Mouse (Mus musculus): ENCODE measurements around the gene Duox1. TPM values are rescaled to one million over a fixed set of nuclear protein-coding genes. Genes with fewer than 3 reads are reported as not detected.

Duox1 gene
- total and polyA plus RNA-seq, 2 experiments from 2014 or later, result 0.08 TPM; not detected in 1

GRCm38 (mm10) chr2:122347257-122347656 lies 31.8 kb downstream of the Duox1 start:
- DNase-seq (no peak), ATAC-seq (no peak)
- Histone ChIP-seq H3K9me3 (ENCODE audit: low read length) (no peaks in the 10 kb centered on the region), H3K4me3 (ENCODE audit: low read depth, low read length) (no peak overlapping the region), H3K4me1 (ENCODE audit: insufficient read depth) (peaks cover 21% of the 10 kb centered on the region), H3K36me3 (ENCODE audit: insufficient read depth) (no peaks in the 10 kb centered on the region), H3K27ac (ENCODE audit: low read depth, low read length) (no peak overlapping the region), H3K27me3 (ENCODE audit: insufficient read depth, low read length) (no peaks in the 10 kb centered on the region), H3K4me2 (ENCODE audit: low read depth) (no peak overlapping the region), H3K9ac (no peak overlapping the region)
- WGBS, result 91% methylated on average over 3 of the region's 3 CpGs
- no peak for TF ChIP-seq CTCF (IDR thresholded peaks at IDR 0.05; ENCODE audit: low read depth)

- Histone ChIP-seq H3K9me3 (ENCODE audit: low read length) (no peaks in the 10 kb centered on the region), H3K4me2 (ENCODE audit: low read depth) (peak overlapping the region; percentile 68), H3K9ac (peak overlapping the region; percentile 96), H3K36me3 (ENCODE audit: insufficient read depth) (peaks cover 2% of the 10 kb centered on the region; the same call in 1 of the 2 replicates), H3K27me3 (ENCODE audit: insufficient read depth, low read length) (no peaks in the 10 kb centered on the region), H3K27ac (ENCODE audit: low read depth, low read length) (peak overlapping the region; percentile 99), H3K4me3 (ENCODE audit: low read depth, low read length) (peak overlapping the region; percentile 52), H3K4me1 (ENCODE audit: insufficient read depth) (peaks cover 22% of the 10 kb centered on the region)
- peak; percentile 90 for TF ChIP-seq CTCF (IDR thresholded peaks at IDR 0.05; ENCODE audit: low read depth)
- DNase-seq, result peak; percentile 95
- peak; percentile 85 for ATAC-seq
- WGBS, result 1% methylated on average over 63 of the region's 63 CpGs
Measured at GRCm38 (mm10) chr2:122348531-122349131, 33.2 kb downstream of the Duox1 start.

- H3K4me1 ChIP-seq (ENCODE audit: insufficient read depth), result peaks cover 22% of the 10 kb centered on the region
- H3K27me3 ChIP-seq (ENCODE audit: insufficient read depth, low read length), result no peaks in the 10 kb centered on the region
- peak; percentile 48 for ATAC-seq
- peak overlapping the region; percentile 52 for H3K4me3 ChIP-seq (ENCODE audit: low read depth, low read length)
- peak overlapping the region; percentile 68 for H3K4me2 ChIP-seq (ENCODE audit: low read depth)
- H3K9me3 ChIP-seq (ENCODE audit: low read length), result no peaks in the 10 kb centered on the region
- peak overlapping the region; percentile 99 for H3K27ac ChIP-seq (ENCODE audit: low read depth, low read length)
- TF ChIP-seq CTCF (IDR thresholded peaks at IDR 0.05; ENCODE audit: low read depth), result no peak
- peaks cover 8% of the 10 kb centered on the region; the same call in 1 of the 2 replicates for H3K36me3 ChIP-seq (ENCODE audit: insufficient read depth)
- WGBS, result 7% methylated on average over 14 of the region's 14 CpGs
- DNase-seq, result no peak
- peak overlapping the region; percentile 96 for H3K9ac ChIP-seq
Measured at GRCm38 (mm10) chr2:122349136-122349785, 33.8 kb downstream of the Duox1 start.

DNA sequence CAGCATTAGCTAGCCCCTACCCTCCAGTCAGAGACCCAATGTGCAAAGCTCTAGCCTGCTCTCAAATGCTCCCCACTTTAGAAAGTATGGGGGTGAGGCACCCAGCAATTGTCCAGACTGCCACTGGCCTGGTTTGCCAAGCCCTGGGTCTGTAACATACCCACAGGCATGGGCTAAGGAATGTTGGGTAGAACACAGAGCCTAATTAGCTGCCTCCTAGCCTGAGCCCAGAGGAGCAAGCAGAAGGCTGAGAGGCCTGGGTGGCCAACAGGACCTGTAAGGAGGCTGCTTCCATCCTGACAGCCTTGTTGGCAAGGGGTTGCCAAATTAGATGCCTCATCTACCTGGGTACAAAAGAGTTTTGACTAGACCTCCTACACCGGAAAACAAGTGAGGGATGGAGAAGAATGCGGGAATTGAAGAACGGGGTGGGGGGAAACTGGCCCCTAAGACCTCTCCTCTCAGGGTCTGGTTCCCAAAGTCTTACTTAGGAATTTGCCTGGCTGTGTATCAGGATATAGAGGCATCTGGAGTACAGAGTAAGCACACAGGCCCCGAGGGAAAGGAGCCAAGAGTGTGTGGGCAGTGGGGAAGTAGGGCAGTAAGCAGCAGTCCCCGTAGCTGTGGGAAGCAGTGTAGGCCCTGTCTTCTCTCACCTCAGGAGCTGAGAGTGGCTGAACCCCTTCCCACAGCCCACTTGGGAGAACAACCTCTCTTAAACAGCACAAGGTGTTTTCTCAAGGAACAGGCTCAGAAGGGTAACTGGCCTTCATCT lies 35.9 kb downstream of the Duox1 start:
- 13% methylated on average over 5 of the region's 5 CpGs for WGBS
- Histone ChIP-seq H3K9ac (no peak overlapping the region), H3K36me3 (ENCODE audit: insufficient read depth) (peaks cover 9% of the 10 kb centered on the region; the same call in 1 of the 2 replicates), H3K4me1 (ENCODE audit: insufficient read depth) (peaks cover 22% of the 10 kb centered on the region), H3K27me3 (ENCODE audit: insufficient read depth, low read length) (no peaks in the 10 kb centered on the region), H3K4me3 (ENCODE audit: low read depth, low read length) (no peak overlapping the region), H3K9me3 (ENCODE audit: low read length) (no peaks in the 10 kb centered on the region), H3K27ac (ENCODE audit: low read depth, low read length) (peak overlapping the region; percentile 66), H3K4me2 (ENCODE audit: low read depth) (no peak overlapping the region)
- TF ChIP-seq CTCF (IDR thresholded peaks at IDR 0.05; ENCODE audit: low read depth), result no peak
- DNase-seq, result peak; percentile 47
- ATAC-seq, result no peak

DNA sequence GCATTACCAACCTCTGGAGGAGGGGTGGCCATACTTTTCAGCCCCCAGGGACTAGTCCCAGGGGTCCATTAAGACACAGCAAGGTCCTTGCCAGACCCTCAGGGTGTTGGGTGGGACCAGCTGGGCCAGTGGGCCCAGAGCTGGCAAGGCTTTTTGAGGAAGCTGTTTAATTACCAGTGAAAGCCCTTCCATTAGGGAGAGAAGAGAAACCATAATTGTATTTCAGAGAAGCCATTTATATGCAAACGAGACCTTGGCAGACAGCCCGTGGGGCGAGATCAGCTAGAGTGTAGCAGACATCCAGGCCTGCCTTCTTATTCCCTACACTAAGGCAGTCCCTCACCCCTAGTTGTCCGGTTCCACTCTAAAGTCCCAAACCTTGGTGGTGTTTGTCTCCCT lies 36.5 kb downstream of the Duox1 start:
- H3K36me3 ChIP-seq (ENCODE audit: insufficient read depth), result peaks cover 14% of the 10 kb centered on the region; the same call in 1 of the 2 replicates
- H3K4me1 ChIP-seq (ENCODE audit: insufficient read depth), result peaks cover 22% of the 10 kb centered on the region
- no peaks in the 10 kb centered on the region for H3K9me3 ChIP-seq (ENCODE audit: low read length)
- no peak overlapping the region for H3K9ac ChIP-seq
- no peak for TF ChIP-seq CTCF (IDR thresholded peaks at IDR 0.05; ENCODE audit: low read depth)
- DNase-seq, result peak; percentile 87
- H3K4me2 ChIP-seq (ENCODE audit: low read depth), result no peak overlapping the region
- WGBS, result 10% methylated on average over 4 of the region's 4 CpGs
- H3K27me3 ChIP-seq (ENCODE audit: insufficient read depth, low read length), result no peaks in the 10 kb centered on the region
- peak overlapping the region; percentile 66 for H3K27ac ChIP-seq (ENCODE audit: low read depth, low read length)
- H3K4me3 ChIP-seq (ENCODE audit: low read depth, low read length), result no peak overlapping the region
- ATAC-seq, result peak; percentile 14

DNA sequence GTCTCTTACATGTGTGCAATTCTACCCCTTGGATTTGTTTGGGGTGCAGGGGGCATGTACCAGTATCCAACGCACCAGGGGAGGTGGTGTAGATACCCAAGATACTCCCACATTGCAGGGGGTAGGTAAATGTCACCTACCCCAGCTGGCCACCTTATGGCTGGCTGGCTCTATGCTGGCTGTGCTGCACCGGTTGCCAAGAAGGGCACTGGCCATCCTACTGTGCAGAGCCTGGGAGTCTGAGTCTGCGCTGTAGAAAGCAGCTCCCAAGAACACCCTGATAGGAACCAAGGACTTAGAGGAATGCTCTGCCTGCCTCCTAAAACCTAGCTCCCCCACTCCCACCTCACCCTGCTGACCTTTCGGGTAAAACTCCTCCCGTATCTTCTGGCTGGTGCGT lies 37.5 kb downstream of the Duox1 start:
- DNase-seq (no peak), ATAC-seq (no peak)
- Histone ChIP-seq H3K9ac (no peak overlapping the region), H3K4me2 (ENCODE audit: low read depth) (no peak overlapping the region), H3K4me3 (ENCODE audit: low read depth, low read length) (no peak overlapping the region), H3K27me3 (ENCODE audit: insufficient read depth, low read length) (no peaks in the 10 kb centered on the region), H3K36me3 (ENCODE audit: insufficient read depth) (peaks cover 22% of the 10 kb centered on the region), H3K4me1 (ENCODE audit: insufficient read depth) (peaks cover 19% of the 10 kb centered on the region), H3K9me3 (ENCODE audit: low read length) (no peaks in the 10 kb centered on the region), H3K27ac (ENCODE audit: low read depth, low read length) (no peak overlapping the region)
- WGBS, result 79% methylated on average over 6 of the region's 6 CpGs
- no peak for TF ChIP-seq CTCF (IDR thresholded peaks at IDR 0.05; ENCODE audit: low read depth)

DNA sequence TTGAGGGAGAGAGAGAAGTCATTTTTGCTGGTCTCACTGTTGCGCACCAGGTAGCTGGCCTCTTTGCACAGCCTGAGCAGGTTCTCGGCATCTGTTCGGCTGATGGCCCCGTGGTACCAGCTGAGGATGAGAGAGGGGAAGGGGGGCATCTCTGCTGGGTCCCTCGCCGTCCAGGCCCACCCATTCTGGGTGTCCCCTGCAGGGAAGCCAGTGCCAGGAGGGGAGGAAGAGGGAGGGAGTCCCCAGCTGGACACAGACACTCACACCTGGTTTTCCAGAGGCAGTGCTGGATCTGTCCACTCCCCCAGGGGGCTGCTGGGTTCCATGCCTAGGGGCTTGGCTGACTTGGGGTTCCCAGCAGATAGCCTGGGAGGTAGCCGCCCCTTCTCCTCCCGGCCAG lies 38.3 kb downstream of the Duox1 start:
- H3K9ac ChIP-seq, result no peak overlapping the region
- H3K4me1 ChIP-seq (ENCODE audit: insufficient read depth), result peaks cover 18% of the 10 kb centered on the region
- TF ChIP-seq CTCF (IDR thresholded peaks at IDR 0.05; ENCODE audit: low read depth), result no peak
- H3K9me3 ChIP-seq (ENCODE audit: low read length), result no peaks in the 10 kb centered on the region
- peaks cover 23% of the 10 kb centered on the region for H3K36me3 ChIP-seq (ENCODE audit: insufficient read depth)
- DNase-seq (no peak), ATAC-seq (no peak)
- no peak overlapping the region for H3K27ac ChIP-seq (ENCODE audit: low read depth, low read length)
- no peaks in the 10 kb centered on the region for H3K27me3 ChIP-seq (ENCODE audit: insufficient read depth, low read length)
- no peak overlapping the region for H3K4me2 ChIP-seq (ENCODE audit: low read depth)
- WGBS, result 86% methylated on average over 8 of the region's 8 CpGs
- H3K4me3 ChIP-seq (ENCODE audit: low read depth, low read length), result no peak overlapping the region

Data from forebrain, postnatal 0 days (tissue).